Mouse (Mus musculus): ENCODE data around the gene Svs2.
A peak's percentile ranks its signal among the peaks of the same experiment; 100 is the strongest.
"Not testable (repeated sequence)": the region's sequence is repeated elsewhere in the genome, so short reads cannot be mapped to it uniquely, and the experiment has no call there.

The Svs2 gene

DNA sequence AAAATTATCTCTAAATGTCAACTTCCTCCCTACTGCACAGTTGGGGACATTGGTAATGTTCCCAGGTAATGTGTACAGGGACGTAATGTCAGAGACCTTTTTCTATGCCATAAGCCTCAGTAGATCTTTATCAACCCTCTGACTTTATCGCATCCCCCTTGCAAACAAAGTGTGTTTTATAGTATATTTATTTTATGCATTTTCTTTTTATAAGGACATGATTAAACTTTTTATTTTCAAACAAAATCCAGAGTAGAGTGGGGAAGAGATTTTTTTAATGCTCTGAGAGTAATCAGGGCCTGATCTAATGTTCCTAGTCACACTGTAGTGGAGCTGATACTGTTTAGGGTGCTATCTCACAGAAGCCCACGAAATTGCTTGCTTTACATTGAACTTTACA, at the start of gene Svs2:
TSS of gene Svs2 (minus strand) at position 101 of the 400 bp plus-strand sequence.
- DNase-seq (ENCODE audit: low read depth, low spot score) = no peak

DNA sequence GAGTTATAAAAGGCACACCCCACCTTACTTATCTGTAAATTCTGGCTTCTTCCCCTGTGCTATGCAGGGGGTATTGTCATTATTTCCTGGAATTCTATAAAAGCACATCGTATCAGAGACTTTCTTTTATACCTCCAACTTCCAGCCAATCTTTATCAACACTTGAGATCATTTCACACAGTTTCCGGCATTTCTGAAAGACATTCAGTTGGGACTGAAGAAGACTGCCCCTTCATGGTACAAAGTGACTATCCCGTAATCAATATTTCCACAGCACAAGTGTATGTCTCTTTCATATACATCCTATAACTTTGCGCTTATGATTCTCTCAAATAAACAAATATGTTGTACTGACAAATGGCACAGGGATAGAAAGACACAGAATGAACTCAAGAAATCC, 40.1 kb upstream of the Svs2 start, which contains the start of gene Svs4:
TSS of gene Svs4 (minus strand) at position 101 of the 400 bp plus-strand sequence.
- no peak for DNase-seq (ENCODE audit: low read depth, low spot score)

DNA sequence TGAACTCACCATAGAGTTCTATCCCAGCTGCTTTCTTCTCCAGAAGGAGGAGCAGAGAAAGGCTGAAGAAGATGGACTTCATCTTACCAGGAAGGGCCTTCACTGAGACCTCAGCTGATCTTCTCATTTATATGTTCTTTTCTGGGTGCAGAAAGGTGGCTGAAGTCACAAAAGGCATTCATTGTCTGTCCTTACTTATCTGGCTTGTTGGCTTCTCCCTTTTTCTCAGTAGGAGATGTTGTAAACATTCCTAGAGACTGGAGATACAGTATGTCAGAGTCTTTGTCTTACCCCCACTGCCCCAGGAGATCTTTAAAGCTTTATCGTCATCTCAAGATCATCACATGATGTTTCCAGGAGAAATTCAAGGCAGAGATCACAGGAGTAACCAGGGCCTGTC, 18.3 kb upstream of the Svs2 start, which contains the start of gene Svs3b:
TSS of gene Svs3b (minus strand) at position 101 of the 400 bp plus-strand sequence.
- DNase-seq (ENCODE audit: low read depth, low spot score) = not testable (repeated sequence)

DNA sequence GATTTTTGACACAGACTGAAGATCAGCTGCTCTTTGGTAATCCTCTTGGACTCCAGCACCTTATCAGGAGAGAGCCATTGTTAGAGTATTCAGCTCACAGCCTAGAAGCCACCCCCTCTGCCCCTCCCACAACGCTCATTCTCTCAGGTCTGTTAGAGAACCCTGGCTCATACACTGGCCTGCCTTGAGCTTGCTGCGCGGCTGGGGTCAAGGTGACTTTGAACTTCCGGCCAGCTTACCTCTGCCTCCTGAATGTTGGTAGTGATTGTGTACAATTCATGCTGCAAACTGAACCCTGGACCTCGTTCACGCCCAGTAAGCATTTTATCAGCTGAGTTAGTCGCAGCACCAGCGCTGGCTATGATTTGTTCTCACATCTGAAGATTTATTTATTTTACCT, 5.6 kb downstream of the Svs2 start:
- no peak for DNase-seq (ENCODE audit: low read depth, low spot score)

GRCm38 (mm10) chr2:164228361-164229070, 9.8 kb downstream of the Svs2 start:
- no peak for DNase-seq (ENCODE audit: low read depth, low spot score)

GRCm38 (mm10) chr2:164221522-164221921, 16.7 kb downstream of the Svs2 start, which contains the start of gene Wfdc15b:
Gene Wfdc15b (minus strand): TSS chr2:164221660.
- no peak for DNase-seq (ENCODE audit: low read depth, low spot score)

DNA sequence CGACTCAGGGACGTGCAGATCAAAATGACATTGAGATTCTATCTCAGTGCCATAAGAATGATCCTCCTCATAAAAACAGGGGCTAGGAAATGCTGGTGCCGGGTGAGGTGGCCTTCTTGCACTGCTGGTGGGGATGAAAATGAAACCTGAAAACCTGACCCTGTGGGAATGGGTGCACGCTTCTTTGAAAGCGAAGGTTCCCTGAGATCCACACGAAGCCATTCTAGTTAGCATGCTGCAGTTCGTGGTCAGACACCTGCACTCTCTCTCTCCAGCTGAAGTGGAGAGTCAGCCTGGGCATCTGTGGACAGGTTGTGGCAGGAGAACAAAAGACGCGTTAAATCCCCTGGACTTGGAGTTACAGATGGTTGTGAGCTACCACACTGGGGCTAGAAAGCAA, 19.0 kb downstream of the Svs2 start:
- DNase-seq (ENCODE audit: low read depth, low spot score) = no peak

DNA sequence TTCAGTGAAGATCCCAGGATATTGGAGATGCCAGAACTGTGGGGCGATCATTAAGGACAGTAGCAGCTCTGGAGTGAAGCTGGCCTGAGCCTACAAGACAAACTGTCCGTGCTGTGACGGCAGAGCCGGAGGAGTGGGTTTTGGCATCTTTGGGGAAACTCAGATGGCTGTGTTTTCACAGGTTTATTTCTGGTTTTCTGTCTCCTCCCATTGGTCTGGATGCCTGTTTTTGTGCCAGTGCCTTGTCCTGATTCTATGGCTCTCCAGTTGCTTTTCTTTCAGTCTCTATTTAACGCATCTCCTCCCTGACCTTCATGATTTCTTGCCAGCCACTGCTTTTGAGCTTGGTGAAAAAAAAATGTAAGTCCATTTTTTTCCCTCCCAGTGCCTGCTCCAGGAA, 25.6 kb downstream of the Svs2 start:
- DNase-seq (ENCODE audit: low read depth, low spot score) = no peak

DNA sequence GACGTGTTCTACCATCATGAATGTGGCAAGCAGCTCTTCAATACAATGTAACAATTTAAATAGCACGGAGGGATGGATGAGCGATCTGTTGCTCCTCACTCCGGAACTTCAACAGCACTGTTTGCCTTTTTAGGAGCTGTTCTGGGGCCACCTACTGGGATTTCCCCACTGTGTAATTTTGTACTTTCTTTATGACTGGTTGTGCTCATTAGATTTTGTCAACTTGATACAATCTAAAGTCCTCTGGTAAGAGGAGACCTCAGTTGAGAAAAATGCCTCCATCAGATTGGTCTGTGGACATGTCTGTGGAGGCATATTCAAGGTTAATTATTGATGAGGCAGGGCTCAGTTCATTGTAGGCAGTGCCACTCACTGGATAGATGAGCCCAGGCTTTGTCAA, 27.4 kb downstream of the Svs2 start:
- DNase-seq (ENCODE audit: low read depth, low spot score) = peak; percentile 76

DNA sequence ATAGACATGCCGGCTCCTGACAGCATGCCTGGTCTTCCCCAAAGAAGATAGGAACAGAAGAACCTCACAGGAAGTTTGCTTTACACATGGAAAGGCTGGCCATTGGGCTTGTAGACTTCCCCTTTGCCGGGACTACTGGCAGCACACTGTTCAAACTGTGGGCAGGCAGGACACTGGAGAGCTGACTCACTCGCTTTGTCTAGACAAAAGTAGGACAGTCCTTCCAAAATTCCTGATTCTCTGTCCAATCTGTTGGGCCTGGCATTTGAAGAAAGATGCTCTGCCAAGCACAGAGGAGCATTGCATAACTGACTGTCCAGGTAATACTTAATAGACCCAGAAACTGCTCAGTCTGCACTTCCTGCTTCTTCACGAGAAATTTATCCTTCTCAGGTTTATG, 31.6 kb downstream of the Svs2 start:
- no peak for DNase-seq (ENCODE audit: low read depth, low spot score)

GRCm38 (mm10) chr2:164206011-164206410, 32.3 kb downstream of the Svs2 start:
- DNase-seq (ENCODE audit: low read depth, low spot score) = not testable (repeated sequence)

- no peak for DNase-seq (ENCODE audit: low read depth, low spot score)
Measured at GRCm38 (mm10) chr2:164199626-164200327, 38.5 kb downstream of the Svs2 start, which contains the start of gene Wfdc15a. Gene Wfdc15a (minus strand): TSS chr2:164200130.

- DNase-seq (ENCODE audit: low read depth, low spot score) = no peak
Measured at GRCm38 (mm10) chr2:164196700-164196990, 41.6 kb downstream of the Svs2 start.

GRCm38 (mm10) chr2:164195971-164196699, 42.1 kb downstream of the Svs2 start:
- no peak for DNase-seq (ENCODE audit: low read depth, low spot score)

- DNase-seq (ENCODE audit: low read depth, low spot score) = no peak
Measured at GRCm38 (mm10) chr2:164194959-164195630, 43.2 kb downstream of the Svs2 start.

GRCm38 (mm10) chr2:164192279-164192678, 46.0 kb downstream of the Svs2 start:
- no peak for DNase-seq (ENCODE audit: low read depth, low spot score)

GRCm38 (mm10) chr2:164190576-164190975, 47.7 kb downstream of the Svs2 start, which contains the start of gene Wfdc12:
Gene Wfdc12 (minus strand): TSS chr2:164190608.
- DNase-seq (ENCODE audit: low read depth, low spot score) = no peak

GRCm38 (mm10) chr2:164188722-164189121, 49.5 kb downstream of the Svs2 start:
- DNase-seq (ENCODE audit: low read depth, low spot score) = peak; percentile 66
